Mouse (Mus musculus) skeletal muscle tissue, adult 2 months (tissue): Measurements from ENCODE around the gene Bbs9.

Experiments used
- DNase-seq: peaks from one replicate; pipeline ENCODE4 v3.0.0-alpha.2; 2012; ENCODE audit warnings: low read depth, low spot score

Gene Bbs9

GRCm38 (mm10) chr9:22532810-22533447 lies 57.4 kb downstream of the Bbs9 start:
- DNase-seq = no peak

- DNase-seq = no peak
Observed at GRCm38 (mm10) chr9:22537767-22538373, 62.4 kb downstream of the Bbs9 start.

- no peak for DNase-seq
Observed at GRCm38 (mm10) chr9:22539546-22539945, 64.0 kb downstream of the Bbs9 start.

GRCm38 (mm10) chr9:22541130-22541529 lies 65.6 kb downstream of the Bbs9 start:
- no peak for DNase-seq

GRCm38 (mm10) chr9:22543467-22543866 lies 68.0 kb downstream of the Bbs9 start:
- no peak for DNase-seq

GRCm38 (mm10) chr9:22544349-22545341 lies 69.1 kb downstream of the Bbs9 start:
- no peak for DNase-seq

- no peak for DNase-seq
Observed at GRCm38 (mm10) chr9:22551273-22551672, 75.8 kb downstream of the Bbs9 start.

- no peak for DNase-seq
Observed at GRCm38 (mm10) chr9:22556076-22556475, 80.6 kb downstream of the Bbs9 start.

- peak; percentile 8 for DNase-seq
Observed at GRCm38 (mm10) chr9:22557467-22557866, 82.0 kb downstream of the Bbs9 start.

- DNase-seq = no peak
Observed at GRCm38 (mm10) chr9:22563612-22564347, 88.3 kb downstream of the Bbs9 start.

- no peak for DNase-seq
Observed at GRCm38 (mm10) chr9:22567726-22568125, 92.2 kb downstream of the Bbs9 start.

GRCm38 (mm10) chr9:22576426-22577139 lies 101.1 kb downstream of the Bbs9 start:
- DNase-seq = peak; percentile 9

GRCm38 (mm10) chr9:22578266-22578665 lies 102.8 kb downstream of the Bbs9 start:
- no peak for DNase-seq

- no peak for DNase-seq
Observed at GRCm38 (mm10) chr9:22584221-22584620, 108.7 kb downstream of the Bbs9 start.

- DNase-seq = no peak
Observed at GRCm38 (mm10) chr9:22593032-22593431, 117.5 kb downstream of the Bbs9 start.

- DNase-seq = no peak
Observed at GRCm38 (mm10) chr9:22596650-22597049, 121.1 kb downstream of the Bbs9 start.

- no peak for DNase-seq
Observed at GRCm38 (mm10) chr9:22613271-22613824, 137.8 kb downstream of the Bbs9 start.

GRCm38 (mm10) chr9:22619245-22619644 lies 143.7 kb downstream of the Bbs9 start:
- no peak for DNase-seq

- peak; percentile 27 for DNase-seq
Observed at GRCm38 (mm10) chr9:22624966-22625365, 149.5 kb downstream of the Bbs9 start.

- DNase-seq = no peak
Observed at GRCm38 (mm10) chr9:22626014-22626413, 150.5 kb downstream of the Bbs9 start.

GRCm38 (mm10) chr9:22627912-22628311 lies 152.4 kb downstream of the Bbs9 start:
- DNase-seq = no peak
